Mouse (Mus musculus) liver, embryonic 12.5 days (tissue): ENCODE data around the gene Faap24. TPM values are rescaled to one million over a fixed set of nuclear protein-coding genes. Genes with fewer than 3 reads are reported as not detected.

Experiments used
- polyA plus RNA-seq: library from polyadenylated mRNA; unstranded; fragments of >200 nt; fragmentation: Nextera tagmentation; extraction: Ambion mirVana; gene quantifications from 2 replicates; pipeline ENCODE4 v1.2.1, GENCODE M21; 2016

Faap24 gene
- polyA plus RNA-seq, 1 experiment from 2014 or later: 34.4 TPM

Other genes with a start within 250 kb of the Faap24 start
- 0.59 and 1.4 TPM in 2 replicates for gene Slc7a10, start 210.5 kb downstream of the Faap24 start, polyA plus RNA-seq
- gene Lrp3, start 181.3 kb downstream of the Faap24 start, polyA plus RNA-seq: 0.81 and 1.3 TPM in 2 replicates
- 9.6 and 10.6 TPM in 2 replicates for gene Gpatch1, start 78.4 kb downstream of the Faap24 start, polyA plus RNA-seq
- 4.6 and 5.5 TPM in 2 replicates for gene Rhpn2, start 62.7 kb downstream of the Faap24 start, polyA plus RNA-seq
- gene Cep89, start 199 bp upstream of the Faap24 start, polyA plus RNA-seq: 25.5 and 25.9 TPM in 2 replicates
- 2.2 and 3.2 TPM in 2 replicates for gene Slc7a9, start 52.0 kb upstream of the Faap24 start, polyA plus RNA-seq
- 0.30 TPM in 1 of 2 replicates, not detected in the other for gene Tdrd12, start 140.9 kb upstream of the Faap24 start, polyA plus RNA-seq
- 99.9 and 102 TPM in 2 replicates for gene Nudt19, start 159.5 kb upstream of the Faap24 start, polyA plus RNA-seq
- 0.06 and 0.11 TPM in 2 replicates for gene Rgs9bp, start 188.7 kb upstream of the Faap24 start, polyA plus RNA-seq
- gene Ankrd27, start 189.4 kb upstream of the Faap24 start, polyA plus RNA-seq: 43.1 and 45.5 TPM in 2 replicates